Mouse (Mus musculus): ENCODE measurements at regions not wholly inside any gene's neighbourhood (a gene's known extent, or its start where the extent isn't known, plus 50 kb on each side); places are given as distances from the start of the nearest gene placed in this dataset.

DNA sequence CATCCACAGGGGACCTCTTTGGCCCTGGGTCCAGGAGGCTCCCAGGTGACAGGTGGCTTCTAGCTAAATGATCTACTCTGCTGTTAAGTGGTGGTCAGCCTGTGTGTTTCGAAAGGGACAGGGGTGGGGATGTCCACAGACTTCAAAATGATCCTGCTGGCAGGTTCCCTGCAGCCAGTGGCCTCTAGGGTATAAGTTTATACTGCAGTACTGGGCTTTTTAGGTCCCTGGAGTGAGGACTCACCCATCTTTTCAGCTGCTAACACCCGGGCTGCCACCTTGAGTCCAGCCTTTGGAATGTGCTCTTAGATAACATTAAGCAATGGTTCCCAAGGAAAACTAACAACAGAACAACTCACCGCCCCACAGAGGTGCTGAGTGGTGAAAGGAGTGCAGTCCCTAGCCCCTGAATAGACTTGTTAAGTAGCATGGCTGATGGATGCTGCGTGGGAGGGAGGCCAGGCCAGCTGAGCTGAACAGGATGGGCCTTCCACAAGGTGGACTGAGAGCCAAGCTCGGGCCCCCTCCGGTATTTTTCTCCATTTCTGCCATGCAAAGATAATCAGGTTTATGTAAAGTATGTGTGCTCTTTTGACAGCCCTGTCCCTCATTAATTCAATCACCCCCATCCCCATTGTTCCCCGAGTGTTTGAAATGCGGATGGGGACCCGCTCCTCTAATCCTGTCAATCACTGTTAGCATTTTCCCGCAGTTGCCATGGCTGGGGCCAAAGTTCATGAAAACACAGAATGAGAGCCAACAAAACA lies 226.0 kb upstream of the Irx4 start:
- no peak for TF ChIP-seq POLR2A (IDR thresholded peaks at IDR 0.05; ENCODE audit: low read depth, low read length)
- TF ChIP-seq TCF12 (IDR thresholded peaks at IDR 0.05; ENCODE audit: low read depth, low read length) = no peak
- no peak for TF ChIP-seq USF1 (IDR thresholded peaks at IDR 0.05; ENCODE audit: low read depth, low read length)
- no peak for TF ChIP-seq ZKSCAN1 (IDR thresholded peaks at IDR 0.05; ENCODE audit: borderline replicate concordance, low read depth, low read length)
- TF ChIP-seq CTCF (conservative IDR thresholded peaks at IDR 0.05 in 1 of 2, IDR thresholded peaks at IDR 0.05 in 1 of 2; ENCODE audit: low read depth in 2 of 2, low read length in 2 of 2) = no peak
- TF ChIP-seq JUND (conservative IDR thresholded peaks at IDR 0.05; ENCODE audit: low read depth, low read length) = no peak
- TF ChIP-seq ZNF384 (IDR thresholded peaks at IDR 0.05; ENCODE audit: low read depth, low read length) = no peak
- TF ChIP-seq BHLHE40 (IDR thresholded peaks at IDR 0.05; ENCODE audit: low read depth, low read length) = no peak
- TF ChIP-seq RCOR1 (conservative IDR thresholded peaks at IDR 0.05; ENCODE audit: low read depth, low read length) = no peak
- no peak for TF ChIP-seq E2F4 (IDR thresholded peaks at IDR 0.05; ENCODE audit: insufficient replicate concordance, low read depth, low read length)
- TF ChIP-seq MYC (IDR thresholded peaks at IDR 0.05; ENCODE audit: low read depth, low read length) = no peak
- no peak for TF ChIP-seq EP300 (IDR thresholded peaks at IDR 0.05; ENCODE audit: low read length)
- no peak for TF ChIP-seq ETS1 (conservative IDR thresholded peaks at IDR 0.05; ENCODE audit: low read depth, low read length)

All from CH12.LX (cell line).